Mouse (Mus musculus) intestine, embryonic 15.5 days (tissue): ENCODE data around the gene Lrch1. TPM values are rescaled to one million over a fixed set of nuclear protein-coding genes. Genes with fewer than 3 reads are reported as not detected.

ENCODE experiments used
- ATAC-seq: fragments of 200-750 bp; cut with Nextera tagmentation; 2 replicates; pipeline ENCODE4 v1.8.0; 2017; ENCODE audit warnings: moderate TSS enrichment, moderate library complexity
- H3K27ac ChIP-seq: fragments of 300-500 bp; sonication (generic); 2 replicates; pipeline ENCODE4 v1.5.1; 2015; ENCODE audit warnings: mild to moderate bottlenecking, inconsistent platforms
- H3K27me3 ChIP-seq: fragments of 300-500 bp; sonication (generic); replicated peaks from 2 replicates; pipeline ENCODE4 v1.6.1; 2015; ENCODE audit warnings: inconsistent platforms
- H3K36me3 ChIP-seq: fragments of 300-500 bp; sonication (generic); 2 replicates; pipeline ENCODE4 v1.6.1; 2015; ENCODE audit warnings: inconsistent platforms
- H3K4me1 ChIP-seq: fragments of 300-500 bp; sonication (generic); replicated peaks from 2 replicates; pipeline ENCODE4 v1.6.1; 2015; ENCODE audit warnings: inconsistent platforms
- H3K4me2 ChIP-seq: fragments of 300-500 bp; sonication (generic); replicated peaks from 2 replicates; pipeline ENCODE4 v1.6.1; 2015; ENCODE audit warnings: mild to moderate bottlenecking, inconsistent platforms
- H3K4me3 ChIP-seq: fragments of 300-500 bp; sonication (generic); replicated peaks from 2 replicates; pipeline ENCODE4 v1.5.1; 2015; ENCODE audit warnings: inconsistent platforms
- H3K9ac ChIP-seq: fragments of 300-500 bp; sonication (generic); 2 replicates; pipeline ENCODE4 v1.6.1; 2015; ENCODE audit warnings: inconsistent platforms
- H3K9me3 ChIP-seq: fragments of 300-500 bp; sonication (generic); 2 replicates; pipeline ENCODE4 v1.6.1; 2016; ENCODE audit warnings: inconsistent platforms
- WGBS: fragments of 180-500 bp; shearing (Covaris S2); methylation state at CpG from one replicate; pipeline ENCODE4 v1.1.7; 2015; 5-methylcytosine and 5-hydroxymethylcytosine counted together
- polyA plus RNA-seq: library from polyadenylated mRNA; unstranded; fragments of >200 nt; fragmentation: Nextera tagmentation; extraction: Ambion mirVana; gene quantifications from 2 replicates; pipeline ENCODE4 v1.2.1, GENCODE M21; 2015

Lrch1 gene
- polyA plus RNA-seq, 1 experiment from 2014 or later: 12.5 TPM

DNA sequence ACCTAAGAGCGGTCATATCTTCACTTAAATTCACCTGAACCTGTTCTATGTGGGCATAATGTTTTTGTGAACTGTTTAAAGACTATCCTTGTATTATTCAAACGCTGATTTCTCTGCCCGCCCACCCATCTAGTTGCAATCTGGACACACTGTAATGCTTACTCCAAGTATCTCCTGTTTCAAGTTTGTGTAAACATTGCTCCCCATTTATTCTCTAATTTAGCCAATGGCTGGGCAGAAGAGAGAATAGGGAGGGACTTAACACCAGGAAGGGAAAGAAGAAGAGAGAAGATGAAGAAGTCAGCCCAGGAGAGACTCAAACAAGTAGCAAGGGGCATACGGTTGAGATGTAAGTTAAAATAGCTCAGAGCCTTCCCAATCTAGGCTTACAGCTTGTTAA, 31.0 kb downstream of the Lrch1 start:
- Histone ChIP-seq H3K4me1 (peaks cover 39% of the 10 kb centered on the region), H3K4me2 (peak overlapping the region; percentile 37), H3K4me3 (no peak overlapping the region), H3K27ac (peak overlapping the region; percentile 80; the same call in 1 of the 2 replicates), H3K9me3 (no peaks in the 10 kb centered on the region), H3K9ac (no peak overlapping the region), H3K36me3 (no peaks in the 10 kb centered on the region), H3K27me3 (no peaks in the 10 kb centered on the region)
- ATAC-seq: no peak
- WGBS: 57% methylated on average over 4 of the region's 4 CpGs

DNA sequence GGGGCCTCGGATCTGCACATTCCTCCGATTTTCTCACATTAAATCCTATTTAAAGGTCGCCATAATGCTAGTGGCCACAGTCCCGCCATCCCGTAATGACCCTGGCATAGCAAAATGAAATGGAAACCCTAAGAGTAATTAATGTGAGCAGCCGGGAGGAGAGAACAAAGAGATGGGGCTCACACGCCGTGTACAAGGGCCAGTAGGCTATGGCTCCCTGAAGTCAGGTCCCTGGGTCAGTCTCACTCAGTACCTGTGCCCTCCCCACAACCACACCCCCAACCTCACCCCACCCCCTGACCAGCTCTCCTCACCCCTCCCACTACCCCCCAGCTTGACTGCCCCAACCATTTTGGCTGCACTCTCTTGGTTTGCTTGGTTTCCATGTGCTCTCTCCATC, 31.6 kb downstream of the Lrch1 start:
- Histone ChIP-seq H3K27ac (peak overlapping the region; percentile 80), H3K4me2 (peak overlapping the region; percentile 37)
- WGBS: 55% methylated on average over 8 of the region's 8 CpGs

DNA sequence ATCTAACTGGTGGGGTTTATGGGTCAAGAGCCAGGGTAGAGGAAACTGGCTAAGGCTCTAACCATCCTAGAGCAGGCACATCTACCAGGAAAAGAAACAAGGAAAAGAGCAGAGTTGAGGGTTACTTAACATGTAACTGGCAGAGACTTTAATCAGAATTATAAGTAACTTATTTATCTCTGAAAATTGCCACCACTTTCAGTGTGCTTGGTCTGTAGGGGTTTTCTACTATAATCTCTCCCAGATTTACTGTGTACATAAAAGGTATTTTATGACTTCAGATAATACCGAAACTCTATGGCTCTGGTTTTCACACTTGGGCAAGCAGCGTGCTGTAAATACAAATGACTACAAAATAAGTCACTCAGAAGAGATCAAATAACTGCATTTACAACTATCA, 32.0 kb downstream of the Lrch1 start:
- H3K27me3 ChIP-seq: no peaks in the 10 kb centered on the region
- H3K27ac ChIP-seq: peak overlapping the region; percentile 83
- ATAC-seq: peak; percentile 78
- H3K4me2 ChIP-seq: peak overlapping the region; percentile 37
- H3K9ac ChIP-seq: no peak overlapping the region
- no peaks in the 10 kb centered on the region for H3K9me3 ChIP-seq
- H3K4me1 ChIP-seq: peaks cover 40% of the 10 kb centered on the region
- WGBS: 64% methylated on average over 2 of the region's 2 CpGs
- H3K4me3 ChIP-seq: no peak overlapping the region
- H3K36me3 ChIP-seq: no peaks in the 10 kb centered on the region

More for the DNA sequence above, 31.6 kb downstream of the Lrch1 start:
- Histone ChIP-seq H3K4me1 (peaks cover 38% of the 10 kb centered on the region), H3K9me3 (no peaks in the 10 kb centered on the region), H3K4me3 (no peak overlapping the region), H3K27me3 (no peaks in the 10 kb centered on the region), H3K36me3 (no peaks in the 10 kb centered on the region), H3K9ac (no peak overlapping the region)
- ATAC-seq: peak; percentile 74

DNA sequence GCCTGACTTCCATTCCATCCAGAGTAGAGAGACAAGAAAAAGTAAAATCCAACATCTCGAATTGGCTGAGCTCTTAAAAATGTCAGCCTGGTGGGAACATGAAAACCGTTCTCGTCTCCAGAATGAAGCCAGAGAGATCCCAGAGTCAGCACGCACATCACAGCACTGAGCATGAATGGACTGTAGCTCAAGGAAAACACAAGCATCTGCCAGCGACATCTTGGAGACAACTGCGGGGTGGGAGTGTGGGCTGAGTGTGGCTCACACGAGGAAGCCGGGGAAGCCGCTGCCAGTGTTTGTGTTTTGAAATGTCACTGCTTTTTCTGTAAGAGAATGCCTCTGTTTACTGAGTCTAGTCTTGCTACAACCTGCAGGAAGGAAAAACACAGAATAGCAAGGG, 32.7 kb downstream of the Lrch1 start:
- Histone ChIP-seq H3K27me3 (no peaks in the 10 kb centered on the region), H3K36me3 (no peaks in the 10 kb centered on the region), H3K4me3 (no peak overlapping the region), H3K9me3 (no peaks in the 10 kb centered on the region), H3K9ac (no peak overlapping the region), H3K4me1 (peaks cover 45% of the 10 kb centered on the region), H3K27ac (peak overlapping the region; percentile 83), H3K4me2 (no peak overlapping the region)
- no peak for ATAC-seq
- 41% methylated on average over 9 of the region's 9 CpGs for WGBS

DNA sequence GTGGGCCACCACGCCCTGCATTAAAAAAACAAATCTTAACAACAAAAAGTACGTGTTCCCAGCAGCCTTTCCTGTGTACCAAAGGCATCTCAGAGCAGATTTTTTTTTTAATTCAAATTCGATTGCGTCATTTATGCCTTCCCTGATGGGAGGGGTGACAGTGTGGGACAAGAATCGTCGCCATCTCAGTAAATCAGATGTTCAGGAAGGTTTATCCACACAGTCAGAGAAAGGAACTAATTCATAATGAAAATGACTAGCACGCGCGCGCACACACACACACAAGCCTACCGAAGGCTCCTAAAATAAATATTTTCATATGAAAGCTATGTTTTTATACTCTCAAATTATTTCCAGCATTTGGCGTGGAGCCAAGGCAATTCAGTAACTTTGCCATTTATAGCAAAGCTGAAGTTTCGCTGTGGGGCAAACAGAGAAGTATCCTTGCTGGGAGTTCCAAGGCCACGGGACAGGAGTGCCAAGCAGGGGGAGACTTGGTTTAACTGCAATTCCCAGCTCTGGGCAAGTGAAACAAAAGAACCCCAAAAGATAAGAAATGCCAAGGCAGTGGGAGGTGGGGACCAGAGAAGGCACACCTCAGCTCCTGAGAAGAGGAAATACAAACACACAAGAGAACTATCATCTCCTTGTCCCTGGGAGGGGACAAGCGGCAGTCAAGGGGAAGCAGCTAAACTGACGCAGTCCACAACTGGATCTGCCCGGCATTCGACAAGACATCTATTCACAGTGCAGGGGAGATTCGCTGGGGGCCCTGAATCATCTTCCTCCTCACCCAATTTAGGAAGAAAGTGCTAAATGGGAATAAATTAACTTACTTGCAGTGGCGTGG, 34.1 kb downstream of the Lrch1 start:
- peak overlapping the region; percentile 83 for H3K27ac ChIP-seq
- peak overlapping the region; percentile 35 for H3K4me2 ChIP-seq
- 35% methylated on average over 20 of the region's 20 CpGs for WGBS
- no peaks in the 10 kb centered on the region for H3K36me3 ChIP-seq
- H3K4me1 ChIP-seq: peaks cover 39% of the 10 kb centered on the region
- no peaks in the 10 kb centered on the region for H3K9me3 ChIP-seq
- H3K27me3 ChIP-seq: no peaks in the 10 kb centered on the region
- peak overlapping the region; percentile 21; the same call in 1 of the 2 replicates for H3K9ac ChIP-seq
- no peak overlapping the region for H3K4me3 ChIP-seq
- peak; percentile 22; the same call in 1 of the 2 replicates for ATAC-seq

DNA sequence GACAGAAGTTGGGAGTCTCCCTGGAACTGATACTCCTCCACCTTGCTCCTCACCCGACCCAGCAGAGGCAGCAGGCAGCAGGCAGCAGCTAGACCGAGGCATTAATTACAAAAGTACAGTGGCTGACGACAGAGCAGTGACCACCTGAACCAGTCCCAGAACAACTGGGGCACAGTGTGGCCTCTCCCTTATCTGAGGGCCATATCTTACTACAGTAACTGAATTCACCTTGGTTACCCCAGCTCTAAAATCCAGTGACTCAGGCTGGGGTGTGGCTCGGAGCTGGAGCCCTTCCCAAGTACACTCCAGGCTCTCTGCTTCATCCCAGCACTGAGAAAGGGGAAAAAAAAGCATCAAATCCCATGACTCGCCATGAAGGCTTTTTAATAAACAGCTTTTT, 37.3 kb downstream of the Lrch1 start:
- Histone ChIP-seq H3K4me1 (peaks cover 31% of the 10 kb centered on the region), H3K4me3 (no peak overlapping the region), H3K27ac (peak overlapping the region; percentile 48; the same call in 1 of the 2 replicates), H3K9me3 (no peaks in the 10 kb centered on the region), H3K4me2 (no peak overlapping the region), H3K36me3 (no peaks in the 10 kb centered on the region), H3K9ac (no peak overlapping the region), H3K27me3 (no peaks in the 10 kb centered on the region)
- WGBS: 23% methylated on average over 5 of the region's 5 CpGs
- ATAC-seq: peak; percentile 80

DNA sequence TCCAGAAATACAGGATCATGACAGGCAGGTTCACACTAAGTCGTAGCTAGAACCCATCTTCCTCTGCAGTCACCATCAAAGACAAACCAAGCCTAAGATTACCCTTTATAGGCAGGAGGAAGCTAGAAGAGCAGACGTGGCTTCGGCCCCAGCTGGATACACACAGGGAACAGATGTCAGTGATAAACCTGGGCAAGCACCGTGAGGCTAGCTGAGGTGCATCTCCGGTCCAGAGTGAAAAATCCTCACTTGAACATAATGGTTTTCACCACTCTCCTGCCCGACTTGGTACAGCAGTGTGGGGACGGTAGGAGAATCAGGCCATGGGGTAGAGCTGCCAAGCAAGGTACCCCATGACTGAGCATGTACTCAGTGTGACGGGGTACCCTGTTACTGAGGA, 38.7 kb downstream of the Lrch1 start:
- Histone ChIP-seq H3K36me3 (no peaks in the 10 kb centered on the region), H3K27me3 (no peaks in the 10 kb centered on the region), H3K9ac (no peak overlapping the region), H3K4me3 (no peak overlapping the region), H3K4me2 (no peak overlapping the region), H3K27ac (no peak overlapping the region), H3K9me3 (no peaks in the 10 kb centered on the region), H3K4me1 (peaks cover 18% of the 10 kb centered on the region)
- WGBS: 77% methylated on average over 8 of the region's 8 CpGs
- ATAC-seq: no peak

DNA sequence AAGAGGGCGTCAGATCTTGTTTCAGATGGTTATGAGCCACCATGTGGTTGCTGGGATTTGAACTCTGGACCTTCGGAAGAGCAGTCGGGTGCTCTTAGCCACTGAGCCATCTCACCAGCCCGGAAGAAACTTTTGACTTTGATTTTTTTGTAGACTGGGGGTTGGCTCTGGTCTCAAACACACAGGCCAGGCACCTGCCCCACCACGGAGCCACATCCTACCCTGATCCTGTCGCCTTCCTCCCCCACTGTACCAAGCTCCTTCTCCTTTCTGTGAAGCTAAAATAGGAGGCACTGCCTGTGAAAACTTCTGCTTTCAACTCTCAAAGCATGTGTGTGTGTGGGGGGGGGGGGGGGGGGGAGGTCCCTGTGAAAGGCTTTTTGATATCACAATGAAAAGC, 39.4 kb downstream of the Lrch1 start:
- Histone ChIP-seq H3K27me3 (no peaks in the 10 kb centered on the region), H3K9me3 (no peaks in the 10 kb centered on the region), H3K4me3 (no peak overlapping the region), H3K27ac (no peak overlapping the region), H3K4me2 (no peak overlapping the region), H3K9ac (no peak overlapping the region), H3K36me3 (no peaks in the 10 kb centered on the region), H3K4me1 (peaks cover 12% of the 10 kb centered on the region)
- ATAC-seq: no peak
- WGBS: 84% methylated on average over 6 of the region's 6 CpGs

DNA sequence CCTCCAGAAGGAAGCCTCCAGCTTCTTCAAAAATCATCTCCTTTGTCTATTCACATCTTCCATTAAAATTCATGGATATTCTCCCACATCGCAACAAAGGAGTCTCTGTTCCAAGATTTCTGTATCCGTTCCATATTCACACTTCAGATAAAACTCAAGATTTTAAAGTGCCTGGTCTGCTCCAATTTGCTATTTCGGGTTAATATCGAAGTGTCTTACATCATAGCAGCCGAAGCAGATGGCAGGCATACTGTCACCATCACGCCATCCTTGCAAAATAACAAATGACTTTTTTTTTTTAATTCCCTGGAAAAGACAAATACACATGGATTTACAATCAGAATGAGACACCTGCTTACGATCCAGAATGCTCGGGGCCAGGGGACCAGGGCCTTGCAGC, 40.0 kb downstream of the Lrch1 start:
- no peak for ATAC-seq
- Histone ChIP-seq H3K9ac (no peak overlapping the region), H3K4me1 (peaks cover 15% of the 10 kb centered on the region), H3K9me3 (no peaks in the 10 kb centered on the region), H3K27me3 (no peaks in the 10 kb centered on the region), H3K27ac (no peak overlapping the region), H3K36me3 (no peaks in the 10 kb centered on the region), H3K4me2 (no peak overlapping the region), H3K4me3 (no peak overlapping the region)
- WGBS: 88% methylated on average over 8 of the region's 8 CpGs

DNA sequence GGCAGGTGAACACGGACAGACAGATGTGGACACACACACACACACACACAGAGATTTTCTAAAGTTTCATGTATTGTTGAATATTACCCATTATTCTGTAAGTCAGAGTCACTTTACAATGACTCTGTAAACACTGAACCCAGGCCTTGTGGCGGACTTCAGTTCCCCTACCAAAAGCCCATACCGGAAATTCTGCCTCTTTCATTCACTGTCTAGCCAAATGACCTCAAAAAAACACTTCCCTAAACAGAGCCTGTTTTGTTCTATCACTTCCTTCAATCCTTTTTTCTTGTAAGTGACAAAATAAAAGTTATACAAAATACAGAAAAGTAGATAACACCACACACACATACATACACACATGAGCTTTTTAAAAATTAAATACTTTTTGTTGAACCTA, 41.7 kb downstream of the Lrch1 start:
- Histone ChIP-seq H3K36me3 (no peaks in the 10 kb centered on the region), H3K9me3 (no peaks in the 10 kb centered on the region), H3K4me2 (no peak overlapping the region), H3K4me3 (no peak overlapping the region), H3K27me3 (no peaks in the 10 kb centered on the region), H3K4me1 (peaks cover 15% of the 10 kb centered on the region), H3K27ac (no peak overlapping the region), H3K9ac (no peak overlapping the region)
- WGBS: 56% methylated on average over 3 of the region's 3 CpGs
- ATAC-seq: no peak

DNA sequence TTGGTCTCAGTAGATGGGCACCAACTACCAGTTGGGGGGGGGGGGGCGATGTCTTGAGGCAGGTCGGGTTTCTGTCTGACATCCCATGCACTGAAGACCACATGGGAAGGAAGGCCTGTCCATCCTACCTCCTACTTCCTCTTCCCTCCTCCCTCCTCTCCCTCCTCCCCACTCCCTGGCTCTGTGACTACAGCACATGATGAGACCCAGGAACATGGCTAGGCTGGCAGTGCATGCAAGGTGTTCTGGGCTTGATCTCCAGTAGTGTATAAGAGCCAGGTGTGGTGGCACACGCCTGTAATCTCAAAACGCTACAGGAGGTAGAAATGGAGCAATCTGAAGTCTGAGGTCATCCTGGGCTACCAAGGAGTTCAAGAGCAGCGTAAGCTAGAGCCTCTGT, 43.2 kb downstream of the Lrch1 start:
- no peaks in the 10 kb centered on the region for H3K36me3 ChIP-seq
- H3K4me2 ChIP-seq: no peak overlapping the region
- peaks cover 18% of the 10 kb centered on the region; the same call in 1 of the 2 replicates for H3K4me1 ChIP-seq
- no peak for ATAC-seq
- WGBS: 82% methylated on average over 5 of the region's 5 CpGs
- H3K9ac ChIP-seq: no peak overlapping the region
- no peak overlapping the region for H3K27ac ChIP-seq
- no peaks in the 10 kb centered on the region for H3K27me3 ChIP-seq
- H3K9me3 ChIP-seq: no peaks in the 10 kb centered on the region
- H3K4me3 ChIP-seq: no peak overlapping the region

DNA sequence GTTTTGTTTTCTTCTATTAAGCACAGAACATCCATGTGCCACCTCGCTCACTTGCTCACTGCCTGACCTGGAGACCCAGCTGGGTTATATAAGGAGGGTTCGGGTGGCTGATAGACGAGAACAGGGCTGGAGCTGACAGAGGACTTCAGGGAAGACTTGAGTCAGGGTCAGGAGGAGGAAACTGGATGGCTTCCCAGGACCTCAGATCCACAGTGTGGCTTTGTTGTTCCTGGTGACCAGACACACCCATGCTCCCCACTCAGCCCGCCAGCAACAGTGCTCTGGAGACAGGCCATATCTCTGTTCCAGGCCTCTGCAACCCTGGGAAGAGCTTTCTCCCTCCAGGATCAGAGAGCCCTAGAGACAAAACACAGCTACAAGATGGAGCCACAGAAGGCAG, 44.6 kb downstream of the Lrch1 start:
- H3K27me3 ChIP-seq: no peaks in the 10 kb centered on the region
- no peaks in the 10 kb centered on the region for H3K36me3 ChIP-seq
- no peaks in the 10 kb centered on the region for H3K9me3 ChIP-seq
- no peak overlapping the region for H3K27ac ChIP-seq
- WGBS: 64% methylated on average over 4 of the region's 4 CpGs
- H3K9ac ChIP-seq: no peak overlapping the region
- peaks cover 18% of the 10 kb centered on the region; the same call in 1 of the 2 replicates for H3K4me1 ChIP-seq
- peak; percentile 42; the same call in 1 of the 2 replicates for ATAC-seq
- H3K4me3 ChIP-seq: no peak overlapping the region
- no peak overlapping the region for H3K4me2 ChIP-seq
